Mouse (Mus musculus): ENCODE measurements around the gene Vmn2r51.
"Not testable (repeated sequence)": the region's sequence is repeated elsewhere in the genome, so short reads cannot be mapped to it uniquely, and the experiment has no call there.

The Vmn2r51 gene

DNA sequence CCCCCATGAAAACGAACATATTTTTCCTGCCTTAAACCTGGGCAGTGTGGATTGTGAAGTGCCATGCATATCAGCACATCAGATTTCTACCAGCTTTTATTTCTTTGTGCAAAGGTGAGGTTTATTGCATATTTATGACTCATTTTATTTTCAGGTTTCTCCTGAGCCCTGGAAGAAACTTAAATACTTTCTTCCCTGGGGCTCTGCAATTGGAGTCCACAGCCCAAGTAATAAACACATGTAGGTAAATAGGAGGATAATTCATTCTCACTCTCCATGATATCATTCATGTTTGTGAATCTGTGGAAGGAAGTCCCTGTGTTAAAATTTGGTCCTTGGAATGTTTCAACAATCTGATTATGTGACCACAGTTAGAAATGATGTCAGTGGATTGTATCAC is at the start of gene Vmn2r51:
Gene Vmn2r51 (minus strand): TSS at position 101 of the 400 bp plus-strand sequence.
- DNase-seq (ENCODE audit: low spot score in 2 of 2): not testable (repeated sequence)

- DNase-seq (ENCODE audit: low spot score in 2 of 2): not testable (repeated sequence)
Observed at GRCm38 (mm10) chr7:10053196-10053595, 52.3 kb downstream of the Vmn2r51 start, which contains the start of gene Vmn2r50. Gene Vmn2r50, minus strand, starts transcription at chr7:10053296.

All from right cerebral cortex, postnatal 36 days (tissue).